Mouse (Mus musculus) B cell, adult 2 months (primary cell): Measurements from ENCODE around the gene Grb14.

Source experiments
- DNase-seq, 2 experiments: peaks; one replicate each; pipeline ENCODE4 v3.0.0; 2022

Grb14 gene

DNA sequence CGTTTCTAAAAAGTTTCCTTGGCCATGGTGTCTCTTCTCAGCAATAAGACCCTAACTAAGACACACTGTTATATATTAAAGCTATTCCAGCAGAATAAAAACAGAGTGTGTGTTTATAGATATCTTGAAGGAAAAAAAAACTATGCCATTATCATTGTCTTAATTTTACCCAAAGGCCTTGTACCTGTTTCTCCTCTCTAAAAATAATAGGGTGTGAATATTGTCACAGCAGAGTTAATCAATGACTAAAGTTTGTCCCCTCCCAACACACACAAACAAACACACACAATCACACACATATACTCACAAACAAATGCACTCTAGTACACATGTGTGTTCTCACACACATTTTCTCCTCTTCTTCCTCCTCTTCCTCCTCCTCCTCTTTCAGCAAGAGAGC is at the start of gene Grb14:
TSS of gene Grb14 (minus strand) at position 101 of the 400 bp plus-strand sequence.
- no peak for DNase-seq

DNA sequence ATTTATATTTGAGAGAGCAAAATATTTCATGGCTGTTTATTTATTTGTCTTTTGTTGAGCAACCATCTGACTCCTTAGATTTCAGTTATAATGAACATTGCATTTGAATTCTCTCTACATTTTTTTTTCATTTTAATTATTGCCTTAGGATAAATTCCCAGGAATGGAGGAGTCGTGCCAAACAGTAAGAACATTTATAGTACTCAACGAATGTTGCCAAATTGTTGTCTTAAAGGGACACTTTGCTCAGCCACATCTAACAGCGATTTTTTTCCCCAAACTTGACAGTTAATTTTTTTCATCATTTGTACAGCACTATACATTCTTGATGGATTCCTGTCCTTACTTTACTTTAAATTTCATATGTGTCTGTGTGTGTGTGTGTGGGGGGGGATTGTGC is 47.4 kb upstream of the Grb14 start:
- DNase-seq, result no peak

DNA sequence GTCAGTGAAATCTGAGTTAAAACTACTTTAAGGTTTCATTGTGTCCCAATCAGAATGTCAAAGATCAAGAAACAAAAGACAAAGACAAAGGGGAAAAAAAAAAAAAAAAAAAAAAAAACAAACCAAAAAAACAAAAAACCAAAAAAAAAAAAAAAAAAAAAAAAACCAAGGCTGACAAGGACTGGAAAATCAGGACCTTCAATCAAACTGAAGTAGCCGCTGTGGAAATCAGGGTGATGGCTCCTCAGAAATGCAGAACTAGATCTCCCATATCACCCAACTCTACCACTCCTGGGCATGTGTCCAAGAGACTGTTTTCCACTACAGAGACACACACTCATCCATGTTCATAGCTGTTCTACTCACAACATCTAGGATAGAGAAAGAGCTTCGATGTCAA is 29.0 kb upstream of the Grb14 start:
- no peak for DNase-seq

DNA sequence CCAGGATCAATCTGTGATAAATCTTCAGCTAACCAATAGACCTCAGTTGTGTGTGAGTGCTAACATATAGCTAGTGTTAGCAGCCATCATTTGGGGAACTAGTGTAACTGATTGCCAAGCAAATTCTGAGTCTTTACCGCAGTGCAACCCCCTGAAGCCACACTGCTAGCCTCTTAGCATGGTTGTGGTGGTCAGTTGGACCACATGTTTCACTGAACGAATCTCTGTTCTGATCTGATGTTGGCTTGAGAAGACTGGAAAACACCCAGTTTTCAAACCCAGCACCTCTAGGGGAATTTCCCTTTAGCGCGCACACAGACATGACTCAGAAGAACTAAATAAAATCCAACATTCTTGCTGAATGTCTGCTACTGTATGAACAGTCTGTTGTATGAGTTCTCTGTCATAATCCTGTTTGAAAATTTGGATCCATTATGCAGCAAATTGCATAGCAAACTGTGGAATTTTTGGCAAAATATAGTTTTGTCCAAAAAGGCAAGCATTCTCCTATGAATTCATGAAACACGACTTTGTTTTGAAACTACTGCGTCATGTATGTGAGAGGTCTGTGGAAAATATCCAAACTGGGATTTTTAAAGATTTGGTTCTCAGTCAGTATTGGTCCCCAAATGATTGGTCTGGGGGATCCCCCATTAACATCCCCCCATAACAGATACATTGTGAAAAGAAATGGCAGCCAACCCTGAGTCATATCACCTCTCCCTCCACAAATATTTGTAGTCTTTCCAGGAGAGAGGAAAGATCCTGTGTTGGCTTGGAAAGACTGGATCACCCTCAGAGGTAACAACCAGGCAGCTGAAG is 27.6 kb upstream of the Grb14 start:
- DNase-seq, result no peak

DNA sequence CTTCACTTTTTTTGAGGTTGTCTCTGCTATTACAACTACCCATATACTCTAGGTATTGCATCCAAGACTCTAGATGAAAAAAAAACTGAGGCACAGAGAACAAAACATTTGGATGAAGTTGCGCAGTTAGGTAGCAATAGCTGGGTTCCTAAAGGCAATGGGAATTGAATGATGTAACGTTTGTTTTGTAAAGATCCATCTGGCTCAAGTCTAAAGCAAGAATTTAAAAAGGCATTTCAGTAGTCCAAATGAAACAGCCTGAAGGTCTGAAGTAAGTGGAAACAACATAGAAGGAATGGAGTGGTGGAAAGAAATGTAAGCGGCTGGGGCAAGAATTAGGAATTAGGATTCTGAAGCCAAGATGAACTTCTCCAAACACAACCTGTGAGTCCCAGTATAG is 26.0 kb upstream of the Grb14 start:
- no peak for DNase-seq

DNA sequence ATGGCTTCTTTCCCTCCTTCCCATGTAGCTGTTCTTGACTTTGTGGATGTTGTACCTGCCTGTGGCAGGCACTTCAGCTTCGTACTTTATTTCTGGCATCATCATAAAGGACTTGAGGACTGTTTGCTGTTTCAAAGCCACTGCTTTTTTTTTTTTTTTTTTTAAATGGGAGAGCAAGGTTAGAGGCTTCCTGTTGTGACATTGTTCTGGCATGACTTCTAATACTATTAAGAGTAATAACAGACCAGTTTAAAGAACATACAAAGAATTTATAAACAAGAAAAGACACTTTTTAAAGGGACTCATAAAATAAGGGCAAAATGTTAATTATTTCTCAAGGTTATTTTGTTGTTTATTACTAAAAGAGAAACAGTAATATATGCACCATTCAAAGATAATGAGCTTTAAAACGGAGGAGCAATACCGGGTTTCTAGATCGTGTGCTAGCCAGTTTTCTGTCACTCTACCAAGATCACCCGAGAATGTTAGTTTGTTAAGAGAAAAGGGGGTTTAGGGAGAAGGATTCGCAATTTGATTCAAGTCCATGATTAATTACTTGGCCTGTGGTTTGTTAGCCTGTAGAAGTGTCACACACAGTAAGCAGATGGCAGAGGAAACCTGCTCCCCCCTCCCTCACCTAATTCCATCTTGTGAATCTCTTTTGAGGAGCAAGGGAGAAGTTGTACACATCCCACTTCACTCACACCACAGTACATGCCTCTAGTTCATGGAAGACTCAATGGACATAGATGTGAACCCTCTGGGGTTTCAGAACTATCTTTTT is 23.6 kb upstream of the Grb14 start:
- no peak for DNase-seq

DNA sequence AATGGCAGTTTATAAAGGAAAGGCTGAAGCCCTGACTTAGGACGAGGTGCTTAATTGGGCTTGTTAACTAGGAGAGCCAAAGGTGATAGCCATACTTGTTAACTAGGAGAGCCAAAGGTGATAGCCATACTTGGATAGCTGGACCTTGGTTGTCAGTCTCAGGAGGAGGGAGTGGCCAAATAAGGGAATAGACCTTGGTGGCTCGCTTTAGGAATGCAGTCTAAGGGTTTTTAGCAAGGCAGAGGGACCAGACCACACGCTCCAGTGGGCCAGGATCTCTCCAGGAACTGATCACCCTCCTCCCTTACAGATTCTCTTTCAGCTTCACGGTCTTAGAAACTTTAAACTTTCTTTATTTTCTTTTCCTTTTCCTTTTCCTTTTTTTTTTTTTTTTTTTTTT is 13.4 kb upstream of the Grb14 start:
- no peak for DNase-seq

DNA sequence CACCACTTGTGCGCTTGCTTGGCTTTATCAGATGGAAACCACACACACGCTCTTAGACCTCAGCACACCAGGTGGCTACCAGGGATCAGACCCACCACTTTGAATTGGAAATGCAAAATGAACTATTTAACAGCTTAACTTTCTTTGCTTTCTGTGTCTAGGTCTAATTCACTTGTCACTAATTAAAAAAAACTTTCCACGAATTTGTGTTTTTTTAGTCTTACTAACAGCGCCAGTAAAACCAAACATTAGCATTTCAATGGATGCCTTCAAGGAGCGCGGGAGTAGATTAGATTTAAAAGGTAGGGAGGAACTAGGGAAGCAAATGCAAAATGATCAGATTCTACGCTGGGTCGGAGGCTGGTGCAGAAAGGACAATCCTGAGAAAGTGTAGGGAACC is 12.8 kb upstream of the Grb14 start:
- DNase-seq, result no peak

DNA sequence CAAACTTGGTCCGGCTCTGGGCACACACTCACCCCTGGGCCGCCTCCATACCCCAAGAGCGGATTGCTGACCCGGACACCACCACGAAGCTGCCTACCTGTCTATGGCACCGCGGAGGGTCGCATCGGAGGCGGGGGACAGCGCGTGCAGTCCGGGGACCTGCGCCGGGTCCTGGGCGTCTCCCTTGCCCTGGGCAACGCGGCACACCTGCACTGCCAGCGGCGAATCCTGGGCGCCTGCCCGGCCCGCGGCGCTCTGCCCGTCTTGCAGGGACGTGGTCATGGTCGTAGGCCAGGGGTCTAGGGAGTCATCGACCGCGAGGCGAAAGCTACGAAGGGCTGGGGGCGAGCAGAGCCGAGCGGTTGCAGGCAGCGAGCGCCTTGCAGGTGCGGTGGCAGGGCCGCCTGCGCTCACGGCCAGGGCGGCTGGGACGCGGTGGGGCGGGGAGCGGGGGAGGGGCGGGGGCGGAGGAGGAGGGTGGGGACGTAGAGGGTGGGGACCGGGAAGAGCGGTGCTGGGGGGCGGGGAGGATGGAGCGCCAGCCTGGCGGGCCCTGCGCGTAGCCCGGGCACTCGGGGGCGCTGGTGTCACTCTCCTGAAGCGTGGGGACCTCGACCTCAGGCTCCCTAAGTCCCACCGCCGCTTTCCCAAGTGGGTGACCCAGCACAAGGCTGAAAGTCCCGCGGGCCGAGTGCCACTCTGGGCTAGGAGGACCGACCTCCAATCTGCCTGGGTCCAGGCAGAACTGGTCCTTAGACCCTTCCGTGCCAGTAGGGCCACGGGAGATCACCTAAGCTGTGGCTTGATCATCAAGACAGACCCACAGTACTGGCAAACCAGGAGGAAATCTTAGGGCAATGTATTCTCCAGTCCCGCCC is 2.2 kb downstream of the Grb14 start:
- peak; percentile 13 to 23 for DNase-seq

DNA sequence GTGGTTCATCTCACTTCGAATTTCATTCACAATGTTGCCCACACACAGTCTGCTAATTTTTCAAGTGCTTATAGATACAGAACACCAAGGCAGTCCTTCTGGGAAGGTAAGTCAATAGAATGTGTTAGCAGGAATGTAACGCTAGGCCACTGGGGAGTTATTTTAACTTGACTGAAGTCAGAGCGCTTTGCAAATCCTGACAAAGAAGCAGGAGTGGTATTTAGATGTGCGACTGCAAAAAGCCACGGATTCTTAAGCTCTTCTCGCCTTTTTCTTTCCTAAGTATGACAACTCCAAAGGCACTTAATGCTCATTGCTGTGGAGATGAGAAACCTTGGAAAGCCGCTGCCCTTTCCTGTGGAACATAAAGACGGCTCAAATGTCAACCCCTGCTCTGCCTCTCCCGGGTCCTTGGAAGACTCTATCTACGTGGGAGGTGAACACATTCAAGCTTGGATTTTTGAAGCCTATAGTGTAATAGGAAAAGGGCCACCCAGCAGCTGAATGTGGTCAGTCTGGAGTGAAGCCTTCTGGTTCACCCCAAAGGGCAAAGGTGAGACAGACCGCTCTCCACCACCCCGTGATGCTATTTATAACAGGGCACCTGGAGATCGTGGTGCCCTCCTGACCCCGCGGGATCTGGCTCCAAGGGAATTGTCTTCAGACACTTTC is 3.0 kb downstream of the Grb14 start:
- no peak for DNase-seq

DNA sequence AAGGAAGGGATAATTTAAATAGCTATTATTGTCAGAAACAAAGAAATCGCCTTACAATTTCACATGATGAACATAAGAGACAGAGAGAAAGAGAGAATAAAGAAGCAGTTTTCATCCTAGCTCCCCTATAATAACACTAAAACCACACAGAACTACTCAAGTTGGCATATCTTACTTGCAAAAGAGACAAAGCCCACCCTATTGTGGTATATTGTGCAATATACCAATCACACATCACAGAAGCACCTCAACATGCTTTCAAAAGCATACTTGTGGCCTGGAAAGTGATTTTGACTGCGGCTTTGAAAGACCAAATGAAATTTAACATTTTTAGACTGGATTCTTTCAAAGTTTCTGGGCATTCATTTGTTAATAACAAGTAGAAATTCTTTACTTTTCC is 7.4 kb downstream of the Grb14 start:
- DNase-seq, result no peak

DNA sequence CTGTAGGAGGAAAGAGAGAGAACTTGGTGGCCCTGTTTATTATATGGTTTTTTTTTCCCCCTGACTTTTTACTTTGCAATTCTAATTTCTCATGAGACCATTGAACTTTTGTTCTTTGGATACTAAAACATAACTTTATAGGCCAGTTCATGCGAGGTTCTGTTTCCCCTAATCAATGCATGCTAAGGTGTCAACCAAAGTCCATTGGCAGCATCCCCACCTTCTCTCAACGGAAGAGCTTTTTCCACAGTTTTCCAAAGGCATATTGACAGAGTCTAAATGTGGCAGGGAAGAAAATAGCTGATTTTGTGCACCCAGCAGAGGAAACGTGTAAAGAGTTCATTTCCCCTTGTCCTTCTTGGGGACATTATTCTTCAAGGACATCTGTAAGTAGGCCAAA is 10.2 kb downstream of the Grb14 start:
- no peak for DNase-seq

DNA sequence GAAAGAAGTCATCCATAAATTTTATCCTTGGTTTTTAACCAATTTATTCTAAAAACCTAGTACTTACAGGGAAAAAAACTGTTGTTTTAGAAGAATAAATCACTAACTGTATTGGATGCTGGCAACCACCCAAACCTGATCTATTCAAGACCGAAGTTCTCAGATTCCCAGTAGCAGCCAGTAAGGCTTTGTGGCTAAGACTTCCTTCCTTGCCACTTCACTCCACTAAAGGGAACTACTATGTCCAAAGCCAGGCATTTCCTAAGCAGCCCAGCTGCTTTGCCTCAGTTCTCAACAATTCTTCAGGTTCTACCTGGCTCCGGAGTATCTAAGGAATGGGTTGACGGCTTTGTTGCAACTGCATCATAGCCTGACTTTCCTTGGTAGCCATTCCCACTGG is 14.7 kb downstream of the Grb14 start:
- no peak for DNase-seq

DNA sequence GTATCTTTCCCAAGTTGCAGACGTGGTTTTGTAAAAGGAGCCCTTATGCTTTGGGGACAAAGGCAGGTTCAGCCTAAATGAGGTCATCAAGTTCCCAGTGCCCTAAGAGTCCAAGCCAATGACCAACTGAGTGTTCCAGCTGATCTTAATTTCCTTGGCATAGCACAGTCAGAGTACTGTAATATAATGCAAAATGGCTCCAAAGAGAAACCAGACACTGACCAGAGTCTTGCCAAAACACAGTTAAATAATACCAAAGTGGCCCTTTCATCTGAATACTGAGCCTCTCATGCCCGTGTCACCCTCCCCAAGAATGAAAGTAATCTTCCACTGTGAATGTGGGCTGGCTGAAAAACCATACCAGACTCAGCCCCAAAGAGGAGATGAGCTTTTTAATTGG is 17.4 kb downstream of the Grb14 start:
- no peak for DNase-seq

DNA sequence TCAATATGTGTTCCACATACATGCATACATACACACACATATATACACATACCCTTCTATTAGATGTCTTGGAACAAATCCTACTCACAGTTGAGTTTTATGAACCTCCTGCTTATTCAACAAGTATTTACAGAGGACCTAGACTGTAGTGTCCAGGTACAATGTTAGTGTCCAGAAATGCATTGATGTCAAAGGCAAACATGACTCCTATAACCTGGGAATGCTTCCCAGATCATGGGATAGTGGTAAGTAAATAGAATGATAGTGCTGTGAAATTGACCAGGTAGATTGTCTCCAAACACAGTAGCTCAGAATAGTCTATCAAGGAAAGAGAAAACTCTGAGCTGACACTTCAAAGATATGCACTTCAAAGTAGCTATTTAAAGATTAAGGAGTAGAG is 19.7 kb downstream of the Grb14 start:
- no peak for DNase-seq

DNA sequence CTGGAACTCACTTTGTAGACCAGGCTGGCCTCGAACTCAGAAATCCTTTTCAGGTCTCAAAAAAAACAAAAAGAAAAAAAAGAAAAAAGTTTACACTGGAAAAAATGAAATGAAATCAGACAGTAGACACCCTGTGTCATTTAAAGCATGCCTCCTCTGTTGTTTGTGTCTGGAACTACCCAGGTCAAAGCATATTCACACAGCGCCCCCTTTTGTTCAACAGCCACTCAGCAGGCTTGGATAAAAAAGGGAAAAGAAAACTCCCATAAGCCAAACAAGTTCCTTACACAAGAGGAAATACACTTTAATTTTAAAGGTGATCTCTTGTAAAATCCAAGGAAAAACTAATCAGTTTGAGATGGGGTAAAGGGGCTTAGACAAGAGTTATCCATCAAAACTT is 21.4 kb downstream of the Grb14 start:
- no peak for DNase-seq

DNA sequence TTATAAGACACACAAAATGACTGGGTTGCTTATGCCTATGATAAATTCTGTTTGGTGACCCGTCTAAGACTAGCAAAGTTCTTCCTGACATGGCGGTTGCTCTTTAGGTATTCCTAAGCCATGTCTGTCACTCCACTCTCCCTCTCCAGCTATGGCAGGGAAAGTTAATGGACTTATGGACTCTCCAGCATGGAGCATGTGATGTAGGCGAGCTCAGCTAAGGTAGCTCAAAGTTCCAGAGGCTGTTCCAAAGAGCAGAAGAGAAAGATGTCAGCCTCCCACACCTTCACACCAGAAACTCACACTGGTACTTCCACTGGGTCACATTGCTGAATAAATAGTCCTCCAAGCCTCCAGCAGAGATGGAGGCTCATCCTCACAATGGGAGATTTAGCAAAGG is 22.2 kb downstream of the Grb14 start:
- DNase-seq, result no peak

DNA sequence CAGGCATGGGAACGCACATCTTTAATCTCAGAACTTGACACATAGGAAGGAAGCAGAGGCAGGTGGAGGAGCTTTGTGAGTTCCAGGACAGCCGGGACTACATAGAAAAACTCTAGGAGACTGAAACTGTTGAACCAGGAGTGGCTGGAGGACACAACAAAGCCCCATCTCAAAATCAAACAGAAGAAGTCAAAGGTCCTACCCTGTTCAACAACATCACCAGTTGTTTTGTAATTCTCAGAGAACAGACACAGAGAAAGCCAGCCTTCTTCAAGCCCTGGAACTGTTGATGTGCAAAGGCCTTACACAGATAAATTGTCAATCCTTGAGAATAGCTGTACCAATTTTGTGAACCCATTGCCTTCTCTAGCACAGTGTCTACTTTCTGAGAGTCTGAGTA is 29.7 kb downstream of the Grb14 start:
- DNase-seq, result no peak

DNA sequence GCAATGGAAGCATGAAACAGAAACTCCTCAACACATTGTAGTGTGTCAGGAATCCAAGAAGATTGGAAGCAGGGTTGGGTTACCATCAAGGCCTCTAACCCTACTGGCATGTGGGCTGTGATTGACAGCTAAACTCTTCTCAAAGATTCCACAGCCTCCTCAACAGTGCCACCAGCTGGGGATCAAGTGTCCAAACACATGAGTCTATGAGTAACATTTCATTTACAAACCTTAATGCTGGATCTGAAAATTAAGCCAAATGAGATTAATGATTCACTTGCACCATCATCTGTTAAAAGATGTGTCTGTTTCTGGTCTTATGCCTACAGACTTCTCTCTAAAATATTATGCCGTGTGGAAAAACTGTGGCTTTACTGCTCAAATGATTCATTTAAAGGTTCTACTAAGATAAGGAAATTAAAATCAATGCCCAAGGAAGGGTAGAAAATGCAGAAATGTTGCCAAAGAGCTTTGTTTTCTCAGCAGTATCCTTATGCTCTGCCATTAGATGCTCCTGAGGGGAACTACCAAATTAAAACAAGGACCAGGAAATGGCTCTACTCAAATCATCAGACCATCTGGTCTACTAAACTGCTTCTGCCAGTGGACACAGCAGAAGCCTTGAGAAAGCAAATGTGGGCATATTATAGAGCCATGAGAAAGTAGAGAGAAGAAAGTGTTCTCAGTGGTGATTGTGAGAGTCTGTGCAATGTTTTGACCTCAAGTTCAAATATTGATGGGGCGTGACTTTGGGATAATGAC is 35.2 kb downstream of the Grb14 start:
- DNase-seq, result no peak

DNA sequence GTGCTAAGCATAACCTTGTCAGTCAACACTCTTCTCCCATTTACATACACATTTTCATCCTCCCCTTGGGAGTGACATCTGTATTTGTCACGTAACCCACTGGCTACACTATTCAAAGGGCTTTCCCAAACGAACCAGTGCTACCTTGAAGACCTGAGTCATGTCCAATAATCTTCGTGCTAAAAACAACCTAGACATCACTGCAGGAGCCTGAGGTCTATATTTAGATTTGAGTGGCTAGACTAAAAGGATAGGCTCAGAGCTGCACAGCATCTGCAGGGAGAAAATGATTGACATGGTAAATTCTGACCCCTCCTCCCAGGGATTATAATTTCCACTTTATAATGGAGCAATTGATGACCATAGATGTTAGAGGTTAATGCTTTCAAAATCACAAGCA is 37.0 kb downstream of the Grb14 start:
- DNase-seq, result no peak

DNA sequence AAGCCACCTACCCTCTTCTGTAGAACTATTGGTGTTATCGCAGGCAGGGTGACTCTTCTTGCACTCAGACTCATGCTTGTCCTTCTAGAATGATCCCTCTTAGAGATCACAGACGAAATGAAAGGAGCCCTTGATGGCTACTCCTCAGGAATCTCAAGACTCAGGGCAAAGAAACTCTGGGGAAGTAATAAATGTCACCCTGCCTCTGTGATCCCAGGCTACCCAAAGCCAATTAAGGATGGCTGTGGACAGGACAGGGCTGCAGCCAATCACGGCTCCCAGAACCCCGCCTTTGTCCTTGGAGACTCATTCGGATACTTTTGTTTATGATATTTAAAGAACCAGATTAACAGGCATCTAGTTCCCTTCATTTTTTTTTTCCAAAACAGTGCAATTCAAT is 49.2 kb downstream of the Grb14 start:
- DNase-seq, result no peak

DNA sequence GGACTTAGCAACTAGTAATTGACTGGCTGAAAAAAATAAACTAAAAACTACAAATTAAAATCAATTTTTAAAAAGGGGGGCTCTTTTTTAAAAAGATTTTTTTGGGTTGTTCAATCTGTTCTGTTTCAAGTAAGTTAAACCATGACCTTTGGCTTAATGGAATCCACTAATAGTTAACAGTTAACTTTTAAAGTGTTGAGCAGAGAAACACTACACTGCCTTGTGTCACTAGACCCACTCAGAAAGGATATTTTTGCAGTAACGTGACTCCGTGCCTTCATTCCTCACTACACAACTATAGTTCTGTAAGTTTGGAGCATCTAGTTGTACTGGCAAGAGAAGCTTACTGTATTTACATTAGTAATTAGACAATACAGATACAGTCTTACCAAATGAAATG is 50.2 kb downstream of the Grb14 start:
- DNase-seq, result no peak
